Mouse (Mus musculus) left cerebral cortex, adult 8-10 months (tissue): ENCODE data around the gene Ndfip2. TPM values are rescaled to one million over a fixed set of nuclear protein-coding genes. Genes with fewer than 3 reads are reported as not detected.

ENCODE experiments used
- DNase-seq, 2 experiments: peaks; one replicate each; pipeline ENCODE4 v3.0.0; 2022; ENCODE audit warnings: low spot score in 2 of 2
- total RNA-seq, 4 experiments: library from RNA; stranded (reverse); gene quantifications; 2 replicates each; pipeline ENCODE4 v1.2.4; 2022

Ndfip2 gene
- total RNA-seq, 4 experiments from 2014 or later: 94.4 to 110 (median 102) TPM

GRCm38 (mm10) chr14:105284062-105284461 is 25.7 kb downstream of the Ndfip2 start:
- DNase-seq: no peak

- no peak for DNase-seq
Observed at GRCm38 (mm10) chr14:105287557-105287956, 29.2 kb downstream of the Ndfip2 start.

- no peak for DNase-seq
Observed at GRCm38 (mm10) chr14:105287972-105288371, 29.6 kb downstream of the Ndfip2 start.

- DNase-seq: no peak
Observed at GRCm38 (mm10) chr14:105288529-105288928, 30.2 kb downstream of the Ndfip2 start.

- DNase-seq: no peak
Observed at GRCm38 (mm10) chr14:105292139-105292538, 33.8 kb downstream of the Ndfip2 start.

- DNase-seq: no peak
Observed at GRCm38 (mm10) chr14:105293777-105294176, 35.4 kb downstream of the Ndfip2 start.

GRCm38 (mm10) chr14:105295820-105296582 is 37.6 kb downstream of the Ndfip2 start:
- no peak for DNase-seq

- no peak for DNase-seq
Observed at GRCm38 (mm10) chr14:105299744-105300255, 41.4 kb downstream of the Ndfip2 start.

- DNase-seq: no peak
Observed at GRCm38 (mm10) chr14:105300551-105300950, 42.2 kb downstream of the Ndfip2 start.

- DNase-seq: no peak
Observed at GRCm38 (mm10) chr14:105302708-105303107, 44.3 kb downstream of the Ndfip2 start.

- no peak for DNase-seq
Observed at GRCm38 (mm10) chr14:105307716-105308115, 49.3 kb downstream of the Ndfip2 start.

- DNase-seq: no peak
Observed at GRCm38 (mm10) chr14:105312366-105312765, 54.0 kb downstream of the Ndfip2 start.

- DNase-seq: no peak
Observed at GRCm38 (mm10) chr14:105312944-105313343, 54.6 kb downstream of the Ndfip2 start.

- DNase-seq: no peak
Observed at GRCm38 (mm10) chr14:105313877-105314276, 55.5 kb downstream of the Ndfip2 start.

- no peak for DNase-seq
Observed at GRCm38 (mm10) chr14:105321712-105322111, 63.3 kb downstream of the Ndfip2 start.

GRCm38 (mm10) chr14:105322829-105323228 is 64.5 kb downstream of the Ndfip2 start:
- DNase-seq: no peak

GRCm38 (mm10) chr14:105323448-105323847 is 65.1 kb downstream of the Ndfip2 start:
- DNase-seq: no peak

GRCm38 (mm10) chr14:105328397-105329302 is 70.3 kb downstream of the Ndfip2 start:
- DNase-seq: peak; percentile 59 to 63

- peak; percentile 50 to 52 for DNase-seq
Observed at GRCm38 (mm10) chr14:105333475-105334094, 75.2 kb downstream of the Ndfip2 start.

- DNase-seq: no peak
Observed at GRCm38 (mm10) chr14:105341765-105342164, 83.4 kb downstream of the Ndfip2 start.

- no peak for DNase-seq
Observed at GRCm38 (mm10) chr14:105354121-105354520, 95.7 kb downstream of the Ndfip2 start.
